Mouse (Mus musculus): ENCODE data around the gene Slc6a12.
A peak's percentile ranks its signal among the peaks of the same experiment; 100 is the strongest.

The Slc6a12 gene

DNA sequence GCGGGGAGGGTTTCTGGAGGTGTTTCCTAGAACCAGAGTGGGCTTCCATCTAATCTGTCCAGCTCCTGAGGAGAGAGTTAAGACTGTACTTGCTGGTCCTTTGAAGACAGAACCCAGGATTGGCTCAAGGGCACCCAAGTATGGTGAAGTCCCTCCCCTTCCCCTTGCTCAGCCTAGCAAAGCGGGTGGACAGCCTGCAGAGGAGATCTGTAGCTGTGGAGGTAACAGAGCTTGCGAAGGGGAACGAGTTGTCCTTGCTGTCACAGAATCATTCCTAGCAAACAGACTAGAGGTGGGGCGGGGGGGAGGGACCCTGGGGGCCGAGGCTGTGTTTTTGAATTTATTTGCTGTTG, 871 bp downstream of the Slc6a12 start:
- no peak for DNase-seq (ENCODE audit: low read depth, low spot score)

DNA sequence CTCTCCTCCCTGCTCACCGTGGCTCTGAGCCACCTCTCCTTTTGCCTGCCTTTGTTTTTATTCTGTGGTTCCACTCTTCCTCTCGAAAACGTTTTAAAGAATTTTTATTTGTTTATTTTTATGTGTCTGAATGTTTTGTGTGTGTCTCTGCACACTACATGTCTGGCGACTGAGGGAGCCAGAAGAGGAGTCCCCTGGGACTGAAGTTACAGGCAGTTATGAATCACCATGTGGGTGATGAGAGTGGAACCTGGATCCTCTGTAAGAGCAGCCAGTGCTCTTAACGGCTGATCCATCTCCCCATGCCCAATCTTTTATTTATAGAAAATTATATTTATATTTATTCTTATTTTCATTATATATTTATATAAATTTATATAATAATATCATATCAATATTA, 1.5 kb downstream of the Slc6a12 start:
- DNase-seq (ENCODE audit: low read depth, low spot score) = no peak

DNA sequence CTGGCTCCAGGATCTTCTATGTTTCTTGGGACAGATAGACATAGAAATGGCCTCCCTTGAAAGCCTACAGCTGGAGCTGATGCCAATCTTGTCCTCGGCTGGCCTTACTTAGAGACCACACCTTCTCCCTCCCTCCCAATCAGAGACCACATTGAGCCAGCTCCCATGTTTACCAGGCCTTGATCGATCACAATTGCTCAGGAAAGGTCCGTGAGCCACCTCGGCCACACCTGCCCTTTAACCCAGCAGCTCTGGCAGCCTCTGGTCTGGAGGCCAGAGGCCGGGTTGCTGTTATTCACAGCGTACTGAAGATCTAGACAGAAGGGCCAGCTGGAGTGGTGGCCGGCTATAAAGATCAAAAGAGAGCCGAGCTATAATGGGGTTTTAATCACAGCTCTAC, 3.6 kb downstream of the Slc6a12 start:
- no peak for DNase-seq (ENCODE audit: low read depth, low spot score)

DNA sequence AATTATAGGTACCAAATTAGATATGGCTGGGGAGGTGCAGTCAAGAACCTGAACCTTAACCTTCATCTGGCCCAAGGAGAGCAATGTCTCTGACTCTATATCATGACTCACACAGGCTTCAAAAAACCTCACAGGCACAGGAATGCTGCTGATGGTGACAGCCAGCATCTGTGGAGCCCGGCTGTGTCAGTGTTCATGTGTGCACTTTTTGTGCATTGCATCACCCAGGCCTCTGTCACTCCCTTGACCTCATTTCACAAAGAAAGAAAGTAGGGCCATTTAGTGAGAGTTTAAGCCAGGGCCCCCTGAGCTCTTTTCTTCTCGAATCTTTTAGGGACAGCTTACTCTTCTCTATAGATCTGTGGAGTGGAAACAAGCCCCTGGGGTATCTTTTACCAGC, 9.4 kb downstream of the Slc6a12 start:
- DNase-seq (ENCODE audit: low read depth, low spot score) = peak; percentile 54

DNA sequence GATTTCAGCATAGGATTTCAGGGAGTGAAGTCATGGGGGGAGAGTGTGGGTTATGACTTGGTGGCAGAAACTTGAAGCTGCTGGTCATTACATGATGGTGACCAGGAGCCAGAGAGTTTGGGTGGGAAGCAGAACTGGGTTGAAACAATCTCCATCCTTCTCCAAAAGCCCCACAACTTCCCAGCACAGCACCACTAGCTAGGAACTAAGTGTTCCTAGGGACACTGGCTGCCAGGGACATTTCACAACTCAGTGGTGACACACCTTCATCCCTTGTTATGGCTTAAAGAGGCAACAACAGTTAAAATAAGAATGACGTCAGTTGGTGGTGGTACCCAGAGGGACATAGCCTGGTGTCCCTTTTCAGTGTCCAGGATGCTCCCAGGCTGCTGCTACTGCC, 13.2 kb downstream of the Slc6a12 start:
- no peak for DNase-seq (ENCODE audit: low read depth, low spot score)

DNA sequence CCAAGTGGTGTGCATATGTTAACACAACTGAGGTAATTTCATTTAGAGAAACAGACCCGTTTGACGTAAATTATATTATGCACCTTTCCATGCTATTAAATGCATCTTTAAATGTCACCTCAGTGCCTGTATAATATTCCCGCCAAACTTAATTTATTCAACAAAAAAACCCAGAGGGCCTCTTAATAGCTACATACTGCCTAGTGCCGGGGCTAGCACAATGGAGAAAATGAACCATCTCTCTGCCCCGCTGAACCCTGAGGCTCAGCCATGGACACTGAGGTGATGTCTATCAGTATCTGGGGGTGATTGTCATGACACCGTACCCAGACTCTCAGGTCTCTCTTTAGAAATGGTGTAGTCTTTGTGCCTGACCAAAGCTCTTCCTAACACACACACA, 14.4 kb downstream of the Slc6a12 start:
- DNase-seq (ENCODE audit: low read depth, low spot score) = no peak

DNA sequence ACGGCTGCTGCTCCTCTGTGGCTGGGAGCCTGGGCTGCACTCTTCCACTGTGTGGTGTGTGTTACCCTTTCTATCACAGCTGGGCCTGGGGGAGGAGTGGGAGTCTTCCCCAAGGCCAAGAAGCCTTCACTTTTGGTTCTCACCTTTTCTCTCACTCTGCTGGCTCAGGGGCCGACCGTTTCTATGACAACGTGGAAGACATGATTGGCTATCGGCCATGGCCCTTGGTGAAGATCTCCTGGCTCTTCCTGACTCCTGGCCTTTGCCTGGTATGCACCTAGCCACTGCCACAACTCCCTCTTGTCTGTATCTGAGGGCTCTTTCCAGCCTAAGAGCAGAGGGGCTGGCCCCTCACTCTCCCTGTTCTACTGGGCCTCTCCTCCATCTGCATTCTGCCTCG, 20.2 kb downstream of the Slc6a12 start:
- DNase-seq (ENCODE audit: low read depth, low spot score) = no peak

DNA sequence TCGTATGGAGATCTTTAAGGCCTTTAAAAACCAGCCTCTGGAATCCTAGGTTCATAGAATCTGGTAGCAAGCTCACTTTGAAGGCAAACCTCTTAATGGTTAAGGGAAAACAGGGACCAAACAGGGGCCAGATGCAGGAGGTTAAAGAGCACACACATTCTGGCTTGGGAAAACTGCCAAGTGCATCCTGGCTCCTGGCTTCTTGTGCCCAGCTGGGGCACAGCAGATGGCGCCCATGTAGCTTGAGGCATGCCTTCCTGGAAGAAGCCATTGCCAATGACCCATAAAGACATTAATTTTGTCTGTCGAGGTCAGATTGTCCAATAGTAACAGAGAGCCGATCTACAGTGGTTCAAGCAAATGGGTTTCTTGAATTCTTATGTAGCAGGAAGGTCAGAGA, 21.1 kb downstream of the Slc6a12 start:
- no peak for DNase-seq (ENCODE audit: low read depth, low spot score)

DNA sequence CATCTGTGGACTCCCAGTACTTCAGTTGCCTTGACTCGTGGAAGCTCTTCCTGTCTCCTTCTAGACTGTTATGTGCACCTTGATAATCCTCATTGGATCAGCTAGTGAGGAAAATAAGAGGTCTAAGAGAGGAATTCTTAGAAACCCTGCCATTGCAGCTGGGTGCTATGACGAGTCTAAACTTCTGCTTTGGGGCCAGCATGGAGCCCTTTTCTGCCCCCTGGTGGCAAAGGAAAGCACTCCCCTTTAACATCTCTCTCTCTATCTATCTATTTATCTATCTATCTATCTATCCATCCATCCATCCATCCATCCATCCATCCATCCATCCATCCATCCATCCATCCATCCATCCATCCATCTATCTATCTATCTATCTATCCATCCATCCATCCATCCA, 23.7 kb downstream of the Slc6a12 start:
- peak; percentile 66 for DNase-seq (ENCODE audit: low read depth, low spot score)

DNA sequence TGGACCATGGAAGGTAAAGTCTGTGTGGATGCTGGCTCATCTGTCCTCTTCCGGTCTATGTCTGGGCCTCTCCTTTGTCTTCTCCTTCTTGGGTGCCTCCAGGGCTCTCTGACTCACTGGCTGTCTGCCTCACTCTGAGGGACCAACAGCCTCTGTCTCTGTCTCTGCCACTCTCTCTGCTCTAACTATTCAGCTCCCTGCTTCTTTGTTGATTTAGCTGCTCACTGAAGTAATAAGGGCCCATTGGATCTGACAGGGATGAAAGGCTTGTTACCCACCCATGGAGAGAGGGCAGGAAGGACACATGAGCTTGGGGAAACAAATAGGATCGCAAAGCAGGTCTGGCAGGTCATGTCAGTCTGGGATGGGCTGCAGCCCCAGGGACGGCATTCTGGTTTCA, 24.2 kb downstream of the Slc6a12 start:
- no peak for DNase-seq (ENCODE audit: low read depth, low spot score)

DNA sequence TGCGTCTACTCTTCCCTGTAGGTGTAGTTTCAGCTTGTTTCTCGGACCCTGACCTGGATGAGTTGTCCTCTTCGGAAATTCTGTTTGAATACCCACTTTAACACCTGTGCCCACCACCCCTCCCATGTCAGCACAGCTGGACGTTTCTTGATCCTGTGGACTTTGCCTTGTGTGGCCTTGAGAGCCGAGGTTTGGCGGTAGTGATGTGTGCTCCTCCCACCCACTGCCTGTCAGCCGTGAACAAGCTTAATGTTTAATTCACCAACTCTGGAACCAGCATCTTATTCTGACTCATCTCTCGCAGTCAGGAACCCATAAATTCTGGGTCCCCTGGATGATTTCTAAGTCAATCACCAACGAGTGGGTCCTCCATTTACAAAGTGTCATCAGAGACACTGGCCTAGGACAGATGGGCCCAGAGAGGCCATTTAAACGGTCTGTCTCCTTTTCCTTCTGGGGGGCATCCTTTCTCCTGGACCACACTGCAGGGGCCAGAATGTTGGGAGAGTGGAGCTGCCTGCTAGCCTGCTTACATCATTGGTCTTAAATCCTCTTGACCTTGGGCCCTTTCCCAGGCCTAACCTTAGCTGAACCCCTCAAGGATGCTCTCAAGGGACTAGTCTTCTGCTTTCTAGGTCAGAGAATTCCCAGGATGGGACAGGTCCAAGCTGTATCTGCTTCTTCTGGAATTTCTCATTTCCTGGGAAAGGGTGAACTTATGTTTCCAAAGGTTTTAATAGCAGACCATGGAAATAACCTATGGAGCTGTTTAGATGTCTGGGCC, 28.5 kb downstream of the Slc6a12 start:
- no peak for DNase-seq (ENCODE audit: low read depth, low spot score)

DNA sequence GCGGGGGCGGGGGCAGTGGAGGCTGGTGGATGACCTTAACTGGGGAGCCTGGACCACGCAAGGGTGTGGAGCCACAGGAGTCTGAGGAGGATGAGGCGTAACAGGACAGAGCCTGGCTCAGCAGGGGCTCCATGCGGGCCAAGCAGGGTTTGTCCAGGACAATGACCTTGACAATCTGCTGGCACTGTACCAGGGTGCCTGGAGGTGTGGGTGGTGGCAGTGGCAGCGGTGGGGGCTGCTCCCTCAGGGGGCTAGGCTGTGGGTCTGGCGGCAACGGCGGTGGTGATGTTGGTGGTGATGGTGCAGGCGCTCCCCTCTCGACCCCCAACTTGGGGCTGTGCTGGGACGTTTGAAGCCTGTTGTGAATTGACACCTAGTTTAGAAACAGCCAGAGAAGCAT, 33.3 kb downstream of the Slc6a12 start:
- no peak for DNase-seq (ENCODE audit: low read depth, low spot score)

DNA sequence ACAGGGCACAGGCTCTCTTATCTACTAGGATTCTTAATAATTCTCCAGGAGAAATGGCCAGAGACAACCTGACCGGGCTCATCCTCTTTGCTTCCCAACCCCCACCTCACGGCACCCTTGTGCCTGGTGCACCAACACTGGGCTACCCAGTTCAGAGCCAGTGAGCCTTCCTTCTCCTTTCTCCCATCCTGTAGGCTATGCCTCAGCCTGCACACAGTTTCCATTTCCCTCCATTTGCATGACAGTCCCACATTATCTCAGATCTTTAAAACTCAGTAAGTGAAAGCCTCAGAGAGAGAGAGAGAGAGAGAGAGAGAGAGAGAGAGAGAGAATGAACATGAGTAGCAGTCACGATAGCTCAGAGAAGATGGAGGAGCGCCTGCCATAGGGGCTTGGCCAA, 35.4 kb downstream of the Slc6a12 start:
- DNase-seq (ENCODE audit: low read depth, low spot score) = no peak

DNA sequence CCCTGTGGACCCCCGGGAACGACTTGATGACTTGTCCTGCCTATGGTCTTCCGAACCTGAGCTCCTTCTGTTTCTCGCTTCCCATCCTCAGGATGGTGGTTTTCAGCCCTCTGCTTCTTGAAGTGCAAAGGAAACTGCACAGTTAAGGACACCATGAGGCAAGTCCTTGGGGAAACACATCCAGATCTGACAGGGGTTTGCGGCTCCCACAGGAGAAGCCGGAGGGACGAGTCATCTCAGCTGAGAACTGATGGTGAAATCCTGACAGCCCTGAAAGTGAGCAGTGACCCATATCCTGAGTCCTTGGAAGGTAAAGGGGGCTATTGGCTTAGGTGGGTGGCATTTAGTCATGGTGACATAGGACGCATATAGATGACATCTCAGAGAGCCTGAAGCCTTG, 37.7 kb downstream of the Slc6a12 start:
- DNase-seq (ENCODE audit: low read depth, low spot score) = no peak

DNA sequence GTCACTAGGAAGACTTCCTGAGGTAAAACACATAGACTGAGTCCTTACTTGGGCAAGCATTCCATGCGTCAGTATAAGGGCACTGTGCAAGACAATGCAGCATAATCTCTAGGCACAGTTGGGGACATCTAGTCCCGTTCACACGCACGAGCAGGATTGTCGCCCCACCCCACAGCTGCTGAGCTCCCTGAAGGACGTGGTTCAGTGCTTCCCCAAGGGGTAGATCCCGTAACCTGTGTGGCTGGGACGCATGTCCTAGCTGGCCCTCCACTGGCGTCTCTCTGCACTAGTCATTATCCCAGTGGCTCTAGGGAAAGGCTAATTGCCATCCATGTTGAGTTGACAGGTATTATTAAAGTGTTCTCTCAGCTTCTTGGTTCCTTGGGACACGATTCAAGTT, 39.2 kb downstream of the Slc6a12 start:
- no peak for DNase-seq (ENCODE audit: low read depth, low spot score)

DNA sequence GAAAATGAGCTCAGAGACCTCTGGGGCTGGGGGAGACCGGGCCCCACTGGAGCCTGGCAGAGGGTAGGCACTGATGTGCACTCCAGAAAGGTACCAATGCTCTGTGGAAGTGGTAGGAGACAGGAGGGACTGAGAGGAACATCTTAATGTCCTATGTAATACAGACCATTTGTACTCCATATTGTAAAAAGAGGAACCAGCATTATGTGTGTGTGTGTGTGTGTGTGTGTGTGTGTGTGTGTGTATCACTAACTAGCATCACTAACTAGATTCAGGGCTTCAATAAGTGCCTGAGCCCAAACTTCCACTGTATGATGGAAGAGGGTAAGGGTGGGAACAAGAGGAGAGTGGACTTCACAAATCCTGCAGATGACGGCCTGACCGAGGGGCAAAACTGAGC, 42.5 kb downstream of the Slc6a12 start:
- no peak for DNase-seq (ENCODE audit: low read depth, low spot score)

DNA sequence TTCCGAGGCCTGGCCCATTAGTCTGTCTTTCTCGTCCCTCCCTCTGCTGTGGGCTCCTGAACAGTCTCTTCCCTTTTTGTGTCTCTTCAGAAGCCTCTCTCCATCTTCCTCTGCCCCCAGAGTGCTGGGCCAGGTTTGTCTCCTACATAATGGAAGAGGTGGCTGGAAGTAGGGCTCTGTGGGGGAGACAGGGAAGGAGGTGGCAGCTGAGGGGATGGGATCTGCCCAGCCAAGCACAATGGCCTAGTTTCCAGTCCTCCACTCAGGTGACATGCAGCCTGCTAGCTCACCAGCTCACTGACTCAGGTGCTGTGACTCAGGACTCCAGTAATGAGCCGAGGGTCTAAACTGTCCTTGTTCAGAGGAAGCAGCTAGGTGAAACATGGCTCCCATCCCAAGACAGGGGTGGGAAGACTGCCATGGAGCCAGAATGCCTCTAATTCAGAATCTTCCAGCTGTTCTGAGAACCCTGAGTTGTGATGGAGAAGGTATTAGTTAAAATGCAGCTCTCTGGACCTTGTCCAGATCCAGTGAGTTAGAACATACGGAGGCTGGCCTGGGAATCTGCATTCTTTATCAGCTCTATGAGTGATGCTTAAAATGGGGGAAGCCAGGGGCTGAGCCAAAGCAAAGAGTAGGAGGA, 49.9 kb downstream of the Slc6a12 start:
- no peak for DNase-seq (ENCODE audit: low read depth, low spot score)

DNA sequence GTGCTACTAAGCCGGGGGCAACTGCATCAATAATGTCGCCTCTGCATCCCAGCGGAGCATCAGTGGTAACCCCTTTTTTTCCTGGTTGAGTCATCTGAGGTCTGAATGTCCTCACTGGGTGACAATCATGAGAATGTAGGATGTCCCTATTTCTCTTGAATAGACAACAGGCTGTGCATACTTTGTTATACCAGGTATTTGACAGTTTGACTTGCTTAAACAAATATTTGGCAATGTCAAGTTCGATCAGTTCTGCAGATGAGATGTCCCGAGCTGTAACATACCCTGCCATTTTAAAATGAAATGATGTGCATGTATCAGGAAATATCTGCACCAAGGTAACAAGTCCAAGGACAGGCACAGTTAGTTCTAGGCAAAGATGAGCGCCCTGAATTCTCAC, 58.3 kb downstream of the Slc6a12 start:
- no peak for DNase-seq (ENCODE audit: low read depth, low spot score)

DNA sequence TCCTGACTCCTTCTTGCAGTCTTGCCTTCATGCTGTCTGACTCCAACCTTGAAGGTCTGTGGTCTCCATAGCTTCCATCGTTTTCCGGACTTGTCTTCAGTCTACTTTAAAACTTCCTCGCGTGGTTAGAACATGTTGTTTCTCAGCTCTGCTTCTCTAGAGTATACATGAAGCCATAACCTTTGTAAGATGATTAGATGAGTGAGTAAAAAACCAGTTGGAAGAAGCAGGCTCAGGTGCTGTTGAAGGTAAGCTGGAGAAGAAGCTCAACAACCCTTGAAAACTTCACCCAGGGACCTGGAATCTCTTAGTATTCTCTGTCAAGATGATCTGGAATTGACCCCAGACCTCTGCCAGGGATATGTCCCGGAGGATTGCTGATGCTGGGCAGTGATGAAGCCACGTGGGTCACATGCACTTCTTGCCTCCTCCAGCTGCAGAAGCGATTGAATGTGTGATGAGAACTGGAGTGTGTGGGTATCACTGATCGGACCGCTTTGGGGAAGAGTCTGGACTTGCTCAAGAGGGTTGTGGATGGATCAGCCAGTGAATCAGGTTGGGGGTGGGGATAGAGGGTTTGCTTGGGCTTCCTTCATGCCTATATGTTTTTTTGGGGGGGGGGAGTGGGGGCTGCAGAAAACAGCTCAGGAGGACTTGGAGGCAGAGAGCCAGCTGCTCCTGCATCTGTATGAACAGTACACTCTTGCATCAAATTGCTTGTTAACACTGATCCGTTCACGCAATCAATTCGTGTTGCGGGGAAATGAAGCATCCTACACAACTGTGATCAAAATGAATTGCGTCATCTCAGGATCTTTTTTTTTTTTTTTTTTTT, 59.2 kb downstream of the Slc6a12 start:
- no peak for DNase-seq (ENCODE audit: low read depth, low spot score)

DNA sequence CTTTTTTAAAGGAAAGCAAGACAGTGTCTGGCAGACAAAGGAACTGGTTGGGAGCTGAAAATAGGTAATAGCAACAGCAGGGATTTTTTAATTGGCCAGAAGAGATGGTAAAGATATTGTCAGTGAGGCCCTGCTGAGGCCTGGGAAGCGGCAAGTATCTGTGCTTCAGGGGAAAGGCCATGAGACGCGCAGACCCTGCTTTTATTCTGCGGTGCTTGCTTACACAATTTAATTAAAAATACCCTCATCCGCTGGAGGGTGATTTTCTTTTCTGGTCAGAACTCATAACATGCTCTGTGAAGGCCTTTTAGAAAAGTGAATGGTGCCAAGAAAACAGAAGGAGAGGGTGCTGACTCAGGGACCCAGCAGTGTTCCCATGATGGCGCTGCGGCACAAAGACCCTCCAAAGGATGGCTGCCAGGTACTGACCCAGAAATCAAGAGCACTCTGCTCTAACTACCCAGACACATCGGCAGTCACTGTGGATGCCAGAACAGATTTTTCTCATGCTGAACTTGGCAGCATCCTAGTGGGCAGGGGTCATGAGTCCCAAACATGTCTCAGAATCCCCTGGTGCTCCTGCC, 59.9 kb downstream of the Slc6a12 start:
- DNase-seq (ENCODE audit: low read depth, low spot score) = no peak

DNA sequence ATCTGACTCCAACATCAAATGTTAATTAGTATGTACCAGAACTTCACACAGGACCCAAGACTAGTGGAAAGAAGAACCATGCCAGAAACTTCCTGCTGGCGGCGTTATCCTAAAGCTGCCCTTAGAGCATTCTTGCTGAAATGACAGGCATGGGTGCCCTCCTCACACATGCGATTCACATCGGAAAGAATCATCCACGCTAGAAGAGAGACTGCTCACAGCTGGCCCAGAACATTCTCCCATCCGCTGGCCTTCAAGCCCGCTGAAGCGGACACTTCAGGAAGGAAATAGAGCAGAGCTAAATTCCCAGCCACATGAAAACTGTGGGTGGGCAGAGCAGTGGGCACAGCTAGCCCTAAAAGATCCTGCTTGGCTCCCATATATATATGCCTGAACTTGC, 62.4 kb downstream of the Slc6a12 start:
- DNase-seq (ENCODE audit: low read depth, low spot score) = no peak

DNA sequence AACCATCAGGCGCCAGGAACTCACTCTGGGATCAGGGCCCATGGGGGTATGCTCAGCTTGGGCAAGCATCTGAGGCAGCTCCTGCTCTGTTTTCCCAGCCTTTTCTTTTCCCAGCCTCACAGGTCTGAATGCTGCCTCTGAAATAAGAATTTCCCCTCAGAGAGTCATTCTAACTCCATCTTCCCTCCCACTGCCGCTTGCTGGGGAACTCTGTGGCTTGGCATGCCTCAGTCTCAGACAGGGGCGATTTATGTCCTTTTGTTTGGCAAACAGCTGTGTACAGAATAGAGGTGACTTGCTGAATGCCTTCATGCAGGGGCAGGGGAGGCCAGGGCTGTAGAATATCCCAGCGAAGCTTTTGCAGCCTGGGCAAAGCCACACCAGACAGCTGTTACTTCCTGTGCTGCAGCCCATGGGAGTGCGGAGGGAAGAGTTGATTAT, 64.7 kb downstream of the Slc6a12 start:
- DNase-seq (ENCODE audit: low read depth, low spot score) = no peak
